Mouse (Mus musculus): ENCODE results near the gene Polr1d. TPM values are rescaled to one million over a fixed set of nuclear protein-coding genes. Genes with fewer than 3 reads are reported as not detected.

Gene Polr1d
- polyA plus RNA-seq (2015; fragmentation: Nextera tagmentation; extraction: Ambion mirVana), result 96.0 and 105 TPM in 2 replicates

GRCm38 (mm10) chr5:147076799-147077165 is at the start of gene Polr1d:
Polr1d (plus strand) TSS chr5:147077050.
- Histone ChIP-seq H3K4me3 (ENCODE audit: low read length) (peak within 1 kb of the TSS; percentile 92), H3K9me3 (ENCODE audit: control insufficient read depth, low read length) (no peaks in the 10 kb centered on the region), H3K9ac (ENCODE audit: low read depth, low read length) (peak within 1 kb of the TSS; percentile 86), H3K4me2 (ENCODE audit: low read length) (peak within 1 kb of the TSS; percentile 97), H3K27ac (ENCODE audit: low read depth, low read length) (peak within 1 kb of the TSS; percentile 91), H3K4me1 (ENCODE audit: control insufficient read depth, insufficient read depth, low read depth, low read length) (peaks cover 17% of the 10 kb centered on the region), H3K27me3 (replicated peaks; ENCODE audit: control insufficient read depth, insufficient read depth, low read length) (no peaks in the 10 kb centered on the region), H3K36me3 (ENCODE audit: control insufficient read depth, insufficient read depth, low read length) (no peaks in the 10 kb centered on the region)
- WGBS, result 0% methylated on average over 17 of the region's 17 CpGs
- peak; percentile 69 for ATAC-seq

- Histone ChIP-seq H3K4me1 (ENCODE audit: control insufficient read depth, insufficient read depth, low read depth, low read length) (no peaks in the 10 kb centered on the region), H3K27me3 (replicated peaks; ENCODE audit: control insufficient read depth, insufficient read depth, low read length) (no peaks in the 10 kb centered on the region), H3K9ac (ENCODE audit: low read depth, low read length) (no peak overlapping the region), H3K27ac (ENCODE audit: low read depth, low read length) (no peak overlapping the region), H3K4me2 (ENCODE audit: low read length) (no peak overlapping the region), H3K36me3 (ENCODE audit: control insufficient read depth, insufficient read depth, low read length) (no peaks in the 10 kb centered on the region), H3K4me3 (ENCODE audit: low read length) (no peak overlapping the region), H3K9me3 (ENCODE audit: control insufficient read depth, low read length) (no peaks in the 10 kb centered on the region)
- WGBS, result 88% methylated on average over 14 of the region's 14 CpGs
- no peak for ATAC-seq
These were observed 45.6 kb upstream of the Polr1d start for GRCm38 (mm10) chr5:147031281-147031680.

DNA sequence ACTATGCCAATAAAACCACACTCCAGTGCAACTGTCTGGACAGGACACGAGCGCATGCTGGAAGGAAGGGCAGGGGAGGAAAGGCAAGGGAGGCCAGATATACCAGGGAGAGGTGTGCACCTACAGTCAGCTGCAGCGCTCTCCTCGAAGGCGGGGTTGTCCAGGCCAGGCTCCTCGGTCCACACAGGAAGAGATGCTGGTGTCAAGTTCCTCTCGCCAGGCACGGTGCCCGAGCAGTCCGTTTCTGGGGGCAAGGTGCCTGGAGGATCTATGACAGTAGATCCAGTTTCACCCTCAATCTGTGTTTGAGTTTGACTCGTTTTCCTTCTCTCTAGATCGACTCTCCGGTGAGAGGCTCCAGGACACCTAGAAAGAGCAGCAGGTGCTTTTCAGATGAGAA is 43.7 kb upstream of the Polr1d start:
- ATAC-seq, result no peak
- Histone ChIP-seq H3K9ac (ENCODE audit: low read depth, low read length) (no peak overlapping the region), H3K4me3 (ENCODE audit: low read length) (no peak overlapping the region), H3K27ac (ENCODE audit: low read depth, low read length) (no peak overlapping the region), H3K9me3 (ENCODE audit: control insufficient read depth, low read length) (no peaks in the 10 kb centered on the region), H3K36me3 (ENCODE audit: control insufficient read depth, insufficient read depth, low read length) (no peaks in the 10 kb centered on the region), H3K27me3 (replicated peaks; ENCODE audit: control insufficient read depth, insufficient read depth, low read length) (no peaks in the 10 kb centered on the region), H3K4me2 (ENCODE audit: low read length) (no peak overlapping the region), H3K4me1 (ENCODE audit: control insufficient read depth, insufficient read depth, low read depth, low read length) (no peaks in the 10 kb centered on the region)
- 90% methylated on average over 13 of the region's 13 CpGs for WGBS

GRCm38 (mm10) chr5:147034283-147034682 is 42.6 kb upstream of the Polr1d start:
- H3K27ac ChIP-seq (ENCODE audit: low read depth, low read length), result no peak overlapping the region
- H3K4me2 ChIP-seq (ENCODE audit: low read length), result no peak overlapping the region
- H3K9ac ChIP-seq (ENCODE audit: low read depth, low read length), result no peak overlapping the region
- ATAC-seq, result no peak
- no peak overlapping the region for H3K4me3 ChIP-seq (ENCODE audit: low read length)
- H3K9me3 ChIP-seq (ENCODE audit: control insufficient read depth, low read length), result no peaks in the 10 kb centered on the region
- no peaks in the 10 kb centered on the region for H3K36me3 ChIP-seq (ENCODE audit: control insufficient read depth, insufficient read depth, low read length)
- WGBS, result 62% methylated on average over 12 of the region's 12 CpGs
- H3K27me3 ChIP-seq (replicated peaks; ENCODE audit: control insufficient read depth, insufficient read depth, low read length), result no peaks in the 10 kb centered on the region
- H3K4me1 ChIP-seq (ENCODE audit: control insufficient read depth, insufficient read depth, low read depth, low read length), result no peaks in the 10 kb centered on the region

- H3K4me1 ChIP-seq (ENCODE audit: control insufficient read depth, insufficient read depth, low read depth, low read length), result no peaks in the 10 kb centered on the region
- H3K9me3 ChIP-seq (ENCODE audit: control insufficient read depth, low read length), result no peaks in the 10 kb centered on the region
- H3K9ac ChIP-seq (ENCODE audit: low read depth, low read length), result no peak overlapping the region
- H3K4me3 ChIP-seq (ENCODE audit: low read length), result no peak overlapping the region
- H3K4me2 ChIP-seq (ENCODE audit: low read length), result no peak overlapping the region
- WGBS, result 81% methylated on average over 6 of the region's 6 CpGs
- no peaks in the 10 kb centered on the region for H3K36me3 ChIP-seq (ENCODE audit: control insufficient read depth, insufficient read depth, low read length)
- H3K27ac ChIP-seq (ENCODE audit: low read depth, low read length), result no peak overlapping the region
- ATAC-seq, result no peak
- no peaks in the 10 kb centered on the region for H3K27me3 ChIP-seq (replicated peaks; ENCODE audit: control insufficient read depth, insufficient read depth, low read length)
These were observed 41.5 kb upstream of the Polr1d start for GRCm38 (mm10) chr5:147035301-147035700.

DNA sequence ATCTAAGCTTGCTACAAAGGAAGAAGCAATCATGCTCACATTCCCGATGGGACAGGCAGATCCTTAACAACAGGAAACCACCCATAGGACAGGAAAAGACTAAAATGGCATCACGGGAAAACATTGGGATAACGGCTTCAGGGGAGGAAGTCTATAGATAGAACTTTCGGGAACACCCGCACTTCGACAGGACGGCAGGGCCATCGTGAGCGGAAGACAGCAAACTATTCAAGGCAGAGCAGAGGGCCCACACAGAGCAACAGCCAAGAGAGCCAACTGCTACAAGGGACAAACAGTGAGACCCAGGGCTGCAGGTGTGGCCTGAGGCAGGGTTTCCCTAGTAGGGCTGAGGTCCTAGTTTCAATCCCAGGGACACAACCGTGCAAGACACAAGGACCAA is 40.8 kb upstream of the Polr1d start:
- ATAC-seq, result no peak
- Histone ChIP-seq H3K27ac (ENCODE audit: low read depth, low read length) (no peak overlapping the region), H3K9me3 (ENCODE audit: control insufficient read depth, low read length) (no peaks in the 10 kb centered on the region), H3K9ac (ENCODE audit: low read depth, low read length) (no peak overlapping the region), H3K4me2 (ENCODE audit: low read length) (no peak overlapping the region), H3K36me3 (ENCODE audit: control insufficient read depth, insufficient read depth, low read length) (no peaks in the 10 kb centered on the region), H3K27me3 (replicated peaks; ENCODE audit: control insufficient read depth, insufficient read depth, low read length) (no peaks in the 10 kb centered on the region), H3K4me1 (ENCODE audit: control insufficient read depth, insufficient read depth, low read depth, low read length) (no peaks in the 10 kb centered on the region), H3K4me3 (ENCODE audit: low read length) (no peak overlapping the region)
- 91% methylated on average over 10 of the region's 10 CpGs for WGBS

DNA sequence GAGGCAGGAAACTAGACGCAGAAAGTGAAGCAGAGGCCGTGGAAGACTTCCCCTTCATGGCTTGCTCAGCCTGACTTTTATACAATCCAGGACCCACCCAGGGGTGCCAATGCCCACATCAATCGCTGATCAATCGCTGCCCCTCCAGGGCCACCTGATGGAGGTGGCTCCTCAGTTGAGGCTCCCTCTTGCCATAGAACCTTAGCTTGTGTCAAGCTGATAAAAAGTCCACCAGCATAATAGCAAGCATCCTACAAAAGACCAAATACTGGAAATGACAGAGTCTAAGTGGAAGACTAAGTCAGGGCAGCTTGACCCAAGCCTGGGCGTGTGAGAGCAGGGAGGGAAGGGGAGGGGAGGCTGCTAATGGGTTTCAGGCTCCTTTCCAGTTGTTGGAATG is 40.2 kb upstream of the Polr1d start:
- Histone ChIP-seq H3K4me2 (ENCODE audit: low read length) (no peak overlapping the region), H3K4me3 (ENCODE audit: low read length) (no peak overlapping the region), H3K36me3 (ENCODE audit: control insufficient read depth, insufficient read depth, low read length) (no peaks in the 10 kb centered on the region), H3K4me1 (ENCODE audit: control insufficient read depth, insufficient read depth, low read depth, low read length) (no peaks in the 10 kb centered on the region), H3K27me3 (replicated peaks; ENCODE audit: control insufficient read depth, insufficient read depth, low read length) (no peaks in the 10 kb centered on the region), H3K9ac (ENCODE audit: low read depth, low read length) (no peak overlapping the region), H3K9me3 (ENCODE audit: control insufficient read depth, low read length) (no peaks in the 10 kb centered on the region), H3K27ac (ENCODE audit: low read depth, low read length) (no peak overlapping the region)
- ATAC-seq, result no peak
- 85% methylated on average over 5 of the region's 5 CpGs for whole genome bisulfite sequencing

DNA sequence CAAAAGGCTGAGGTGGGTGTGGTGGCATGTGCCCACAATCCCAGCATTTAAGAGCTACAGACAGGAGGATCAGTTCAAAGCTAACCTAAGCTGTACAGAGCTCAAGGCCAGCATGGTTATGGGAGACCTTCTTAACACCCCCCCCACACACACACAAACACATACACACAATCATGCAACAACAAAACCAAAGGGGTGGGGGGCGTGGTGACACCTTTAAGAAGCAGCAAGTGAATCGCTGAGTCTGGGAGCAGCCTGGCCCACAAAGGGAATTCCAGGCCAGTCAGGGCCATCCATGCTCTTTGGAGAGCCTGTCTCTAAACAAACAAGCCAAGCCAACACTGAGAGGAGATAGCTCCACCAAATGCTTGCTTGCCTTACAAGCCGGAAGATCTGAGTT is 39.2 kb upstream of the Polr1d start:
- no peak overlapping the region for H3K4me3 ChIP-seq (ENCODE audit: low read length)
- no peak overlapping the region for H3K4me2 ChIP-seq (ENCODE audit: low read length)
- H3K27ac ChIP-seq (ENCODE audit: low read depth, low read length), result no peak overlapping the region
- H3K36me3 ChIP-seq (ENCODE audit: control insufficient read depth, insufficient read depth, low read length), result no peaks in the 10 kb centered on the region
- ATAC-seq, result no peak
- peaks cover 2% of the 10 kb centered on the region for H3K4me1 ChIP-seq (ENCODE audit: control insufficient read depth, insufficient read depth, low read depth, low read length)
- no peaks in the 10 kb centered on the region for H3K27me3 ChIP-seq (replicated peaks; ENCODE audit: control insufficient read depth, insufficient read depth, low read length)
- H3K9ac ChIP-seq (ENCODE audit: low read depth, low read length), result no peak overlapping the region
- no peaks in the 10 kb centered on the region for H3K9me3 ChIP-seq (ENCODE audit: control insufficient read depth, low read length)
- 58% methylated on average over 3 of the region's 3 CpGs for WGBS

GRCm38 (mm10) chr5:147039394-147039793 is 37.5 kb upstream of the Polr1d start:
- Histone ChIP-seq H3K4me3 (ENCODE audit: low read length) (no peak overlapping the region), H3K9me3 (ENCODE audit: control insufficient read depth, low read length) (no peaks in the 10 kb centered on the region), H3K27ac (ENCODE audit: low read depth, low read length) (no peak overlapping the region), H3K9ac (ENCODE audit: low read depth, low read length) (no peak overlapping the region), H3K36me3 (ENCODE audit: control insufficient read depth, insufficient read depth, low read length) (no peaks in the 10 kb centered on the region), H3K4me1 (ENCODE audit: control insufficient read depth, insufficient read depth, low read depth, low read length) (peaks cover 10% of the 10 kb centered on the region), H3K4me2 (ENCODE audit: low read length) (no peak overlapping the region), H3K27me3 (replicated peaks; ENCODE audit: control insufficient read depth, insufficient read depth, low read length) (no peaks in the 10 kb centered on the region)
- WGBS, result 68% methylated on average over 5 of the region's 5 CpGs
- ATAC-seq, result no peak

All from hindbrain, embryonic 16.5 days (tissue).